Comparison of ENCODE assay signal across 24 mouse cellular contexts in the genomic region with DNA sequence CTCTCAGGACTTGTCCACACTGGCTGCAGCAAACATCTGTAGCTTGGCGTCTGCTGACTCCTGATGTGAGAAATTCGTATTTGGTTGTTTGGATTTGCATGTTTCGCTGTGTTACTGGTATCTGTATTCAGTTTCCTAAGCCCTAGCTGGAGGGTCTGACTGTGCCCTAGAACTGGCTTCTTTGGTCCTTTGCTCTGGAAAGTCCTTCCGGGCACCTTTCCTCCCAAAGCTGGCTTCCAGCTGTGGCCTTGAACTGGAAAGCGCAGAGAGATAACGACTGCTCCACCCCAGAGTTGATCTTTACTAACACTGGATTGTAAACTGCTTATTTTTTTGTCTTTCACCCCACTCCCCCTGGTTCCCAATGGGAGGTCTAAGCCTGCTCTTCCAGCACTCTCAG. TPM values are rescaled to one million over a fixed set of nuclear protein-coding genes. Genes with fewer than 3 reads are reported as not detected.
DNase-seq lines count a peak whose midpoint lies in the region; TF ChIP-seq lines count a peak whose summit lies in the region.
"Had no signal": no experiment of that assay in that cellular context is flagged by ENCODE, and none has a peak within 500 bp of the region (broad histone marks: within the 10 kb centered on the region; RNA-seq: fewer than 3 reads in every experiment).

No protein-coding gene starts in this region.

- H3K27ac ChIP-seq in liver, adult 2 months (replicated peaks; ENCODE audit: insufficient read depth, low read depth, low read length): no peak overlapping the region
- H3K27ac ChIP-seq in ES-Bruce4 (ENCODE audit: insufficient read depth, low read length) (peak overlapping the region; percentile 100), ES-E14 (ENCODE audit: insufficient read depth, low read depth, low read length, poor library complexity, severe bottlenecking) (peak overlapping the region; percentile 100)
- H3K27ac ChIP-seq: embryonic facial prominence, embryonic 12.5 days; forebrain, embryonic 13.5 days; heart, embryonic 15.5 days; hindbrain, embryonic 13.5 days; hindbrain, postnatal 0 days had no signal

- no peaks in the 10 kb centered on the region for H3K79me2 ChIP-seq in liver, adult 2 months (ENCODE audit: control insufficient read depth, insufficient read depth, low read length)

- H3K9me3 ChIP-seq in ES-Bruce4 (replicated peaks; ENCODE audit: control insufficient read depth, insufficient read depth, low read length, poor library complexity, severe bottlenecking) (no peaks in the 10 kb centered on the region), ES-E14 (ENCODE audit: control insufficient read depth, insufficient read depth, low read depth, low read length) (no peaks in the 10 kb centered on the region)
- H3K9me3 ChIP-seq: embryonic facial prominence, embryonic 12.5 days; forebrain, embryonic 13.5 days; heart, embryonic 15.5 days; hindbrain, embryonic 13.5 days had no signal

- 66% methylated on average over 6 of the region's 6 CpGs for WGBS in liver, adult 2 months

- TF ChIP-seq POLR2A in liver, adult 2 months (IDR thresholded peaks at IDR 0.05; ENCODE audit: extremely low read depth, insufficient read depth, low read length): no peak
- no peak for TF ChIP-seq POLR2A in ES-Bruce4 (IDR thresholded peaks at IDR 0.05; ENCODE audit: insufficient read depth, low read length)

- no peak overlapping the region for H3K9ac ChIP-seq in liver, adult 2 months (ENCODE audit: low read depth, low read length)
- H3K9ac ChIP-seq in ES-Bruce4 (ENCODE audit: low read depth, poor library complexity, severe bottlenecking): peak overlapping the region; percentile 57
- peak overlapping the region; percentile 36 for H3K9ac ChIP-seq in ES-E14 (ENCODE audit: insufficient read depth, low read depth, low read length, poor library complexity, severe bottlenecking)
- H3K9ac ChIP-seq: embryonic facial prominence, embryonic 12.5 days; forebrain, embryonic 13.5 days; heart, embryonic 15.5 days; hindbrain, embryonic 13.5 days had no signal

- H3K36me3 ChIP-seq in liver, adult 2 months (ENCODE audit: control insufficient read depth, insufficient read depth, low read length): no peaks in the 10 kb centered on the region
- peaks cover 7% of the 10 kb centered on the region for H3K36me3 ChIP-seq in ES-Bruce4 (ENCODE audit: control insufficient read depth, insufficient read depth, low read length, poor library complexity, severe bottlenecking)
- peaks cover 12% of the 10 kb centered on the region for H3K36me3 ChIP-seq in ES-E14 (ENCODE audit: control insufficient read depth, insufficient read depth, low read length, poor library complexity, severe bottlenecking)
- H3K36me3 ChIP-seq: embryonic facial prominence, embryonic 12.5 days; heart, embryonic 15.5 days; hindbrain, embryonic 13.5 days had no signal

- no peaks in the 10 kb centered on the region for H3K27me3 ChIP-seq in liver, adult 2 months (ENCODE audit: control insufficient read depth, insufficient read depth, low read length)
- no peaks in the 10 kb centered on the region for H3K27me3 ChIP-seq in ES-Bruce4 (ENCODE audit: control insufficient read depth, insufficient read depth, low read length, poor library complexity, severe bottlenecking)

- no peaks in the 10 kb centered on the region for H3K4me1 ChIP-seq in liver, adult 2 months (ENCODE audit: control insufficient read depth, insufficient read depth, low read length)
- peaks cover 4% of the 10 kb centered on the region for H3K4me1 ChIP-seq in ES-Bruce4 (ENCODE audit: control insufficient read depth, insufficient read depth, low read length)
- H3K4me1 ChIP-seq in ES-E14 (ENCODE audit: control insufficient read depth in 2 of 2, insufficient read depth in 2 of 2, low read length in 2 of 2, poor library complexity in 1 of 2): peaks cover 8 to 12% of the 10 kb centered on the region in 2 experiments; a peak in 3 of 4 replicates

- TF ChIP-seq CTCF in liver, adult 2 months (IDR thresholded peaks at IDR 0.05; ENCODE audit: low read depth, low read length): no peak
- TF ChIP-seq CTCF in ES-Bruce4 (IDR thresholded peaks at IDR 0.05; ENCODE audit: low read depth, low read length): no peak

- peak; percentile 19 for DNase-seq in liver, adult 2 months (ENCODE audit: extremely low read depth, low read depth, low spot score)
- DNase-seq in liver: no peak
- DNase-seq in ES-E14 (ENCODE audit: low read depth, low spot score): peak; percentile 83
- no peak for DNase-seq in layer of hippocampus, postnatal 14 days (ENCODE audit: low spot score in 2 of 2)
- DNase-seq in thymus, postnatal 10 days (ENCODE audit: low spot score in 2 of 2): no peak
- DNase-seq: adrenal gland, postnatal 14 days; cerebellum, adult 11-12 months; cerebellum, adult 9-10 months; cerebellum, postnatal 25 days; gastrocnemius, postnatal 36 days; heart, postnatal 14 days had no signal

- in situ Hi-C loops in ES-E14 (cut with MboI; ENCODE audit: low sequenced_read_pairs in 2 of 2, unreplicated experiment in 2 of 2): no loop called here

- H3K4me3 ChIP-seq in liver, adult 2 months (ENCODE audit: insufficient read depth, low read depth, low read length): no peak overlapping the region
- H3K4me3 ChIP-seq in ES-Bruce4 (ENCODE audit: low read depth, low read length) (peak overlapping the region; percentile 59), ES-E14 (ENCODE audit: insufficient read depth in 1 of 2, low read depth in 1 of 2, low read length in 2 of 2, poor library complexity in 1 of 2, severe bottlenecking in 1 of 2) (peak overlapping the region; percentile 18 to 32)
- H3K4me3 ChIP-seq: embryonic facial prominence, embryonic 12.5 days; forebrain, embryonic 13.5 days; heart, embryonic 15.5 days; hindbrain, embryonic 13.5 days had no signal

- peak; percentile 99 for TF ChIP-seq EP300 in ES-Bruce4 (IDR thresholded peaks at IDR 0.05; ENCODE audit: insufficient read depth, low read depth, low read length)

TF ChIP-seq in ES-E14, 5 proteins besides CTCF, POLR2A, EP300 and RAD21:
- TF ChIP-seq ZC3H11A (IDR thresholded peaks at IDR 0.05; ENCODE audit: borderline replicate concordance, low read depth, low read length) (no peak), ZNF384 (IDR thresholded peaks at IDR 0.05; ENCODE audit: low read depth, low read length) (peak; percentile 78)

RNA-seq across cellular contexts. Expression of a gene that starts 1.9 kb away (rescaled TPM):
- not detected in 2 replicates for total RNA-seq in liver, adult 2 months (2014; rRNA removed)
- polyA plus RNA-seq in liver, adult 2 months (2012; rRNA removed): not detected in 2 replicates
- 462 and 483 TPM in 2 replicates for polyA plus RNA-seq in ES-Bruce4 (2011; ENCODE audit: insufficient read depth, insufficient read length, low read depth, missing spikeins)
- 904 and 1,760 TPM in 2 replicates for total RNA-seq in ES-E14 (2012; rRNA removed)
- total RNA-seq in layer of hippocampus, postnatal 14 days (2021): under 1 TPM; 0.37 to 0.57 TPM
- total RNA-seq: adrenal gland, adult 18-20 months; adrenal gland, postnatal 14 days; gastrocnemius, adult 8-10 months; gastrocnemius, postnatal 36 days; hematopoietic stem cell, adult 5-6 weeks; hindbrain, postnatal 0 days had no signal
- polyA plus RNA-seq: embryonic facial prominence, embryonic 12.5 days; forebrain, embryonic 13.5 days; heart, embryonic 11.5 days; heart, embryonic 15.5 days; intestine, embryonic 14.5 days had no signal

RNA-seq across cellular contexts. Expression of a gene that starts 3.4 kb away (rescaled TPM):
- 0.46 TPM in 1 of 2 replicates, not detected in the other for total RNA-seq in liver, adult 2 months (2014; rRNA removed)
- polyA plus RNA-seq in liver, adult 2 months (2012; rRNA removed): not detected in 2 replicates
- polyA plus RNA-seq in ES-Bruce4 (2011; ENCODE audit: insufficient read depth, insufficient read length, low read depth, missing spikeins): 5.8 and 11.9 TPM in 2 replicates
- 20.2 and 20.8 TPM in 2 replicates for total RNA-seq in ES-E14 (2012; rRNA removed)
- 1 to 10 TPM; 2.0 to 2.6 TPM for total RNA-seq in layer of hippocampus, postnatal 14 days (2021)

RNA-seq across cellular contexts. Expression of a gene that starts 31.2 kb away (rescaled TPM):
- not detected in 2 replicates for total RNA-seq in liver, adult 2 months (2014; rRNA removed)
- polyA plus RNA-seq in liver, adult 2 months (2012; rRNA removed): not detected in 2 replicates
- not detected in 2 replicates for polyA plus RNA-seq in ES-Bruce4 (2011; ENCODE audit: insufficient read depth, insufficient read length, low read depth, missing spikeins)
- total RNA-seq in ES-E14 (2012; rRNA removed): 1.0 TPM in 1 of 2 replicates, not detected in the other
- total RNA-seq in layer of hippocampus, postnatal 14 days (2021): not detected
- total RNA-seq: adrenal gland, adult 18-20 months; adrenal gland, postnatal 14 days; heart, postnatal 14 days; hematopoietic stem cell, adult 5-6 weeks; hindbrain, postnatal 0 days had no signal
- polyA plus RNA-seq: cortical plate, adult 2 months; embryonic facial prominence, embryonic 12.5 days; forebrain, embryonic 13.5 days; heart, embryonic 11.5 days; heart, embryonic 15.5 days; hindbrain, embryonic 13.5 days; hindbrain, postnatal 0 days; intestine, embryonic 14.5 days had no signal

RNA-seq across cellular contexts. Expression of a gene that starts 42.5 kb away (rescaled TPM):
- 14.5 and 19.8 TPM in 2 replicates for total RNA-seq in liver, adult 2 months (2014; rRNA removed)
- polyA plus RNA-seq in liver, adult 2 months (2012; rRNA removed): 57.5 and 61.0 TPM in 2 replicates
- not detected in 2 replicates for polyA plus RNA-seq in ES-Bruce4 (2011; ENCODE audit: insufficient read depth, insufficient read length, low read depth, missing spikeins)
- total RNA-seq in ES-E14 (2012; rRNA removed): 0.62 and 1.1 TPM in 2 replicates
- total RNA-seq in layer of hippocampus, postnatal 14 days (2021): under 1 TPM; 0.19 to 0.65 TPM
- total RNA-seq: hematopoietic stem cell, adult 5-6 weeks had no signal
- polyA plus RNA-seq: activated CD4-positive, CD25-positive, alpha-beta regulatory T cell, adult 4 months; embryonic facial prominence, embryonic 12.5 days; forebrain, embryonic 13.5 days; hindbrain, embryonic 13.5 days; hindbrain, postnatal 0 days had no signal

Comparison
In these comparisons a context has a peak if more than half of its experiments do, and no peak if none do; other contexts are left out.
1. DNase-seq: peak in liver, adult 2 months (single experiment) and ES-E14 (single experiment); none in liver (single experiment), layer of hippocampus, postnatal 14 days (0 of 2) and thymus, postnatal 10 days (0 of 2).
2. RNA of a gene that starts 1.9 kb away (total RNA-seq): 904 to 1,760 TPM in ES-E14; 0.37 to 0.57 TPM in layer of hippocampus, postnatal 14 days and not detected in liver, adult 2 months; every median in the first group is over 100 times any median in the second.